Mouse (Mus musculus) adrenal gland (tissue): ENCODE measurements around the gene Stard5.

Experiments used
- intact Hi-C: fragments of 180-260 bp; cut with DNase I; formaldehyde crosslinking; loops from one replicate; pipeline ENCODE4 v1.15.1; 2025

Stard5 gene

DNA sequence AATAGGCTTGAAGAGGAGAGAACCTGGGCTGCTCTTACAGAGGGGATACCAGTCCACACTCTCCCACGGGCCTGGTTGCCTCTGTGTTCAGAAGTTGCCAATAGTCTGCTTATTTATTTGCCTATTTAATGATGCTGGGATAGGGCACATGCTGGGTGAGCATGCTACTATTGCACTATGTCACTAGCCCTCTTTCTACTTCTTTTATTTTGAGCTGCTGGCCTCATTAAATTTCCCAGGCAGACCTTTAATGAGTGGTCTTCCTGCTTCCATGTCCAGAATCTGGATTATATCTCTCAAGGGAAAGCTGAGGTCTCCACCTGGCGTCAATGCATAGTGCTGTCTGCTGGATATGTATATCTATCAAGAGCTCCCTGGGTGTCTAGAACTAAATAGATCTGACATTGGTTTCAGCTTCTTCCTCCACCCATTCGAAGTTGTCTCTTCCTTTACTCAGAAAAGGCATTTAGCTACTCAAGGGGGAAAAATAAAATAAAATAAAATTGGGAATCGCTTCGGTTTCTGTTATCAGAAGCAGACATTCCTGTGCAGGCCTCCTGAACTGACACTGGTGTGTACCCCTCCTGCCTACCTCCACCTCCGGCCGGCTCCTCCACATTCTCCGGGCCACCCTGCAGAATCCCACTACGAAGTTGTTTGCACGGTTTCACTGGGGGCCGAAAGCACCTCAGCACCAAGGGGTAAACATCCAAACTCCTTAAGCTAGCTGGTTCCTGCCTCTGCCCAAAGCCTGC is 509 bp upstream of the Stard5 start:
- intact Hi-C loops = no loop called here

DNA sequence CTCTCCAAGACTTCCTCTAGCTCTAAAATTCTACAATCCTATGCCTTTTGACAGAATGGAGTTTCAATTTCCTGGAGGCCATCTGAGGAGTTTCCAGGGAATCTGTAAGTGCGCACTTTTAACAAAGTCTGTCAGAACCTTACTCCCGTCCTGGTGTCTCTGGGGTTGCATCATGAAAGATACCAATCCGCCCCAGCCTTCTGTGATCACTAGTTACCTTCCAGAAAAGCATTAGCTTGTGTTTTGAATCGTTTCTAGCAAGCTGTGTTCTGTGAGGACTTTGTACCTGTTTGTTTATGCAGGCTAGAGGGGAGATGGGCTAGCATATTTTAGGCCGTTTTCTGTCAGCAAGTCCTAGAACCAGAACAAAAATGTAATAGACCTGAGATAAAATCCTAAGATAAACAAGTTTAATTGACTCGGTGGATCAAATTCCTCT is 942 bp downstream of the Stard5 start:
- intact Hi-C loops = no loop called here

DNA sequence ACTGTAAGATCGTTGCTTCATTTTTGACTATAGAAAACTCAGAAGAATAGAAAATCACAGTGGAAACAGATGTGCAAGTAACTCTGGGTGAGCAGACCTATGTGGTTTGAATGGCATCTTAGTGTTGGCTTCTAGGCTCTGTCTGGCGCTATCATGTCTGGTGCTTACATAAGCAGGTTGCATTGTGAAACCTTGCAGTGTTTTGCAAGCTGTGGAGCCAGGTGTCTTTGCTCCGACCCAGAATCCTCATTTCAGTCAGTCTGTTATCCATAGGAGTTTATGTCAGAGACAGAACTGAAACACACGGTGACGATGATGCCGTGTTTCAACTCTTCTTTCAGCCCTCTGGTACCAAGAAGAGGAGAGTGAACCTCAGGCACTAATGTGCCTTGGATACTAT is 2.1 kb downstream of the Stard5 start:
- intact Hi-C loops = no loop called here

GRCm38 (mm10) chr7:83635726-83636125 is 4.0 kb downstream of the Stard5 start:
- intact Hi-C loops = no loop called here

- intact Hi-C loops = no loop called here
Measured at GRCm38 (mm10) chr7:83636425-83636824, 4.7 kb downstream of the Stard5 start.

DNA sequence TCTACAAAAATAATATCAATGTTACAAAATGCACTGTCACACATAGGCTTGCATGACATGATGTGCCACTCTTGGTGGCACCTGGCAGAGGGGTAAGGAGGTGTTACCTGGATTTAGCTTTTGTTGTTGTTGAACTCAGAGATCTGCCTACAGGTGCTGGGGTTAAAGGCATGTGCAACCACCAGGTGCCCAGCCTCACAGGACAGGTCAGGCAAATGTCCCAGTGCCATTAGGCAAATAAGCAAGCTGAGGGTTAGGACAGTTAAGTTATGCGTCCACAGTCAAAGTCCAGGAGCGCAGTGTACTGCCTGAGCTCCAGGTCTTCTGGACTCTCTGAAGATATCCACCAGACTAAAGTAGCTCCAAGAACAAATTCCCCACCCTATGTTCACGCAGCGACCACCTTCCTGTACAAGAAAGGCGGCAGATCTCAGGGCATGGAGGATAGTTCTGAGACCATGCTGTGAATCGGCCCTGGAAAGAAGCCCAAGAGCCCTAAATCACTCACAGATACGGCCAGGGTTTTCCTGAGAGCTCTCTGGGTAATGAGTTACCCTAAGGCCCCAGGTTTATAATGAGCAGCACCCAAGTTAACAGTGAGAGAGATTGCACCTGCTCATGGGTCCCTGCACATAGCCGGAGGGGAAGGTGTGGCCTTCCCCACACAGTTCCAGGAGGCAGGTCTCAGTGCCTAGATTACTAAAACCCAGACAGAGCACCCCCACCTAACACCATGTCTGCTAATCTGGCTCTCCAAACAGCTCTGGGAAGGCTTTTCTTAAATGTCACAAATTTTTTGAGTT is 6.2 kb downstream of the Stard5 start:
- intact Hi-C loops = no loop called here

DNA sequence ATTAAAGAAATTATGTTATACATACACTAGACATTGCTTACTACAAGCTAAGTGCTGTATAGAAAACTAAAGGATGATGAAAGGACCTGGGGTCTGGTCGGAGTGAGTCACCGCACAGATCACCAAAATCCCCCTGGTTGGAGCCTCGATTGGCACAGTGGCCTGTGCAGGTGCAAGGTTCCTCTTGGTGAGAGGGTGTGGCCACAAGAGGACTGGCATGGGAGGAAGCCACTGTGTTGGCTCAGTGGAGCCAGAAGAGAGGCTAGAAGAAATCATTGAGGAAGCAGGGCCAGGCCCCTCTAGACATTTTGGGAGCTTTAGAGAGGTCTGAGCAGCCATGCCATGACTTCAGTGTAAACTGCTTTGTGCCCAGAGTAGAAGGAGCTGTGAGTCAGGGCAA is 7.3 kb downstream of the Stard5 start:
- intact Hi-C loops = no loop called here

DNA sequence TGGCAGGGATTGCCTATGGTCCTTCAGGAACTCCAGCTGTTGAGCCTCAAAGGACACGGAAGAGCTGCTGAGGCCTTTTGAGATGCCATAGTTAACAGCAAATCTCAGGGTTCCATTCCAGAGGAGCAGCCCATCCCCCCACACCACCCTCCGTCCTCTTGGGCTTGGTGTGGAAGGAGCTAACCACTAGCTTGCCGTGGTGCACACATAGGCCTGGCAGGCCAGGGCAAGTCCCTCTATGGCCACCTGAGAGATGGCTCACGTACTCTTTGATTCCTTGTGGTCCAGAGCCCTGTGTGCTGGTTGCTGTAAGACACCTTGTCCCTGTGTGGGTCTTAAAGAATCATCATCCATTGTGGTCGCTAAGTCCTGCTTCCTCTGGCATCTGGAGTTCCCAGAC is 8.8 kb downstream of the Stard5 start:
- intact Hi-C loops = no loop called here

DNA sequence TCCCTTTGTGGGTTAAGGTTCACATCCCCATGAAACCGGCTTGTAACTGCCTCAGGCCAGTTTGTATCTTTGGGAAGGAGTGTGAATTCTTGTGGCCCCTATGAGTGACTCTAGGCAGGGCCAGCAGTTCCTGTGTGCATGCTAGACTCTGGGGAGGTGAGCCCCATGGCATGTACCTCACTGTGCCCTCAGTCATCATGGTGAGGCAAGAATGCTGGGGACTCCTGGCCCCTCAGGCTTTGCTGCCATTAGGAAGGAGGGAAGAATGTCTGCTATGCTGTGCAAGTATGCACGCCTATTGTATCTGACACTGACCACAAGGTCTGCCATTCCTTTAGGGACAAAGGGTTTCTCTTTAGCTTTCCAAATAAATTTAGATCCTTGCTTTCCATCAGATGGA is 9.4 kb downstream of the Stard5 start:
- intact Hi-C loops = no loop called here

- intact Hi-C loops = no loop called here
Measured at GRCm38 (mm10) chr7:83643581-83643980, 11.8 kb downstream of the Stard5 start.

DNA sequence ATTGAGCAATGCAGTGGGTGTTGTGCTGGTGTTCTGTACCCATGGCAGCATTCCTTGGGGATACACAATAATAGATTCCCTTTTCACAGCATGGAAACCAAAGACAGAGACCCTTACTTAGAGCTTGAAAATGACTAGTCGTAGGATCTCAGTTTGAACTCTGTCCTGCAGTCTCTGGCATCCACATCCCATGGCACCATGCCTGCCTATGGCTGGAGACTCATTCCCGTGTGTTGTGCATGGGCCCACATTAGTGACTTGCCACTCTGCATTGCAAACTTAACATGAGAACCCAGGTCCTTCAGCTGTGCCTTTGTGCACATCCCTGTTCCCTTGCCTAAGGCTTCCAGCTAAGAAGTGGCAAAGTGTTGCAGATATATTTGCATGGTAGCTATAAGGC is 13.0 kb downstream of the Stard5 start:
- intact Hi-C loops = no loop called here

GRCm38 (mm10) chr7:83645476-83645875 is 13.7 kb downstream of the Stard5 start:
- intact Hi-C loops = no loop called here

DNA sequence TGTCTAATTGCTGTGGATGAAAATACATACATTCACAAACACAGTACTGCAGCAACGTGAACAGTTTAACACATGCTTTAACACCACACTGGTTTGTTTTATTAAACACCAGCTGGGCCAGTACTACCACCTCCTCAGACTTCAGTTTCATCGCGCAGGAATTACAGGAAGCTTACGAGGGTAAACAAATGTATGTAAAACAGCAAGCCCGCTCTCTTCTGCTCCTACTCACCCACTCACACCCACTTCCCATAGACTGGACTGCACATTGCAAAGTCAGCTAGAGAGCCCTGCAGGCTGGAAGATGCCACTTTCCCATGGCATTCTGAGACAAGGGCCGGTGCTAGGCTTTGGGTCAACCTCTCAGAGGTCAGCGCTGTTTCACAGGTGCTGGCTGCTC is 17.0 kb downstream of the Stard5 start:
- intact Hi-C loops = no loop called here

GRCm38 (mm10) chr7:83650638-83651037 is 18.9 kb downstream of the Stard5 start:
- intact Hi-C loops = no loop called here

GRCm38 (mm10) chr7:83652498-83652897 is 20.7 kb downstream of the Stard5 start:
- intact Hi-C loops = no loop called here

GRCm38 (mm10) chr7:83653605-83654051 is 21.9 kb downstream of the Stard5 start:
- intact Hi-C loops = no loop called here

DNA sequence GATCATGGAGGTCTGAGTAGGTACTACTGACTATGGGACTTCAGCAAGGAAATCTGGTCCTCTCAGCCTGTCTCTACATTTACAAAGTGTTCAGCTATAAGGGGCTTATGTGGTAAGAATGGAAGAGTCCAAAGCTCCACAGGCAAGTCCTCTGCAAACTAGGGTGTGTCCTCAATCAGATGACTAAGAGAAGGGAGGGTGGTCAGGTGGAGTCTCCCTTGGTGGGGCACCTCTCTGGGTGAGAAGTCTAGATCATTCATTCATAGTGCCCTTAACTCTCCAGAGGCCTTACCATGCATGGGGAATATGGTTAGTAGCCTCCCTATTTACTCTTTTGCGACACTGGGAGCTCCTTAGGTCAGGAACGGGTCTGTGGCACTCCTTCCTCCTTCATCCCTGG is 22.4 kb downstream of the Stard5 start:
- intact Hi-C loops = no loop called here

- intact Hi-C loops = no loop called here
Measured at GRCm38 (mm10) chr7:83654938-83655630, 23.3 kb downstream of the Stard5 start.

DNA sequence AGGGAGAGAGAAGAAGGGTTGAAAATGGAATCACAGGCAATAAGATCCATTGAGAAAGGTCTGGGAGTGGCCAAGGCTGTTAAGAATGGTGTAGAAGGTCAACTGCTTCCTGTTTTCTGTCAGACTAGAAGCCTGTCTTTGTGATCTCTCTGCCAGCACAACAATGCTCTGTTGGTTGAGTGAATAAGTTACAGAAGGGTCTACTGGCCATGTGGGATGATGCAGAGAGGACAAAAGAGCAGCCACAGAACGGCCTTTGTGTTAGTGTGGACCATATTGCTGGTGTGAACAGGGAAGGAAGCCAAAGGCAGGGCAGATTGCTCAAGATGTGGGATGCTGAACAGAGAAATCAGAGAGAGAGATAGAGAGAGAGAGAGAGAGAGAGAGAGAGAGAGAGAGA is 27.0 kb downstream of the Stard5 start:
- intact Hi-C loops = no loop called here

DNA sequence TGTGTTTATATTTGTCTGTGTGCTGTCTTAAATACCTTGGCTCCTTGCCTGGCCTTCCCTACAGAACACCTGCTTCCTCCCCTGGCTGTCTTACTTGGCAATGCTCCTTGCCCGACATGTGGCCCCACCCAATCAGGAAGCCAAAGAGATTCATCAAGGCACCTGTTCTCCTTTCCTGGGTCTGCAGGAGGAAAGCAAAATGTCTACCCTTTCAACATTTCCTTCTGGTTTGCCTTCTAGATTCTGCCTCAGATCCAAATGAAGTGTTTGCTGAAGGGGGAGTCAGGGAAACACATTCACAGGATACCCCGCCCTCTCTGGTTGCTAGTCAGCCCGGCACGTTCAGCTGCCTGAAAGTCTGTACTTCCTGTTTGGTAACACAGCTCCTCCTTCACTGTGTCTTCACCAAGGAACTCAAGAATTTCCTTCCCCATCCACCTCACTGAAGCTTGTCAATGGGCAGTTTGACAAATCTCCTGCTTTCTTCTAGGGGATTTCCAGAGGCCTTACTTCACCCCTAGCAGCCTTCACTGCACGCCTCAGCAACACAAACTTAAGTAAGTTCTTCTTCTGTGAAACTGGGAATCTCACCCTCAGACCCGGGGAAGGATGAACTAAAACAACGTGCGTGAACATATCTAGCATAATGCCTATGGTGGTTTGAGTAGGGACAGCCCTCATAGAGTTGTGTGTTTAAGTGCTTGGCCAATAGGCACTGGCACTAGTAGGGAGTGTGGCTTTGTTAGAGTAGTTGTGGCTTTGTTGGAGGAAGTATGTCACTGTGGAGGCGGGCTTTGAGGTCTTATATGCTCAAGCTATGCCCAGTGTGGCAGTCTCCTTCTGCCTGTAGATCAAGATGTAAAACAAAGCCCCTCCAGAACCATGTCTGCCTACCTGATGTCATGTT is 27.7 kb downstream of the Stard5 start:
- intact Hi-C loops = no loop called here

DNA sequence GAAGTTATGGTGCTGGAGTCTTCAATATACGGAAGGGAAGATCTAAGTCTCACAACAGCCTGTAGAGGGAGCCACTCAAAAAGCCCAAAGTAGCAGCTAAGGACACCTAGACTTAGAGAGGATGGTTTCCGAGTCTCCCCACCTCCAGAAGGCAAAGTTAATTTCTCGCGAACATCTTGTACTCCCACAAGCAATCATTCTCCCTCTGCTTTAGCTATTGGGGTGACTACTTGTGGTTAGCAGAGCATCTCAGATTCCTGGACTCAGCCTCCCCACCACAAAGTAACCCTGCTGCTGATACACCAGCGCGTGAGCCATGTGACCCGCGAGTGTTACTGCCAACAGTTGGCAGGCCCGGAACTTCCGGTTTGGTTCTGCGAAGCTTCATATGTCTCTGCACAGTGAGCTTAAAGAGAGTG is 28.5 kb downstream of the Stard5 start:
- intact Hi-C loops = no loop called here
